Mouse (Mus musculus) kidney, postnatal 14 days (tissue): ENCODE results near the gene Arhgap10.

Source experiments
- DNase-seq: peaks from one replicate; pipeline ENCODE4 v3.0.0; 2022; ENCODE audit warnings: mixed read lengths

Arhgap10 gene

DNA sequence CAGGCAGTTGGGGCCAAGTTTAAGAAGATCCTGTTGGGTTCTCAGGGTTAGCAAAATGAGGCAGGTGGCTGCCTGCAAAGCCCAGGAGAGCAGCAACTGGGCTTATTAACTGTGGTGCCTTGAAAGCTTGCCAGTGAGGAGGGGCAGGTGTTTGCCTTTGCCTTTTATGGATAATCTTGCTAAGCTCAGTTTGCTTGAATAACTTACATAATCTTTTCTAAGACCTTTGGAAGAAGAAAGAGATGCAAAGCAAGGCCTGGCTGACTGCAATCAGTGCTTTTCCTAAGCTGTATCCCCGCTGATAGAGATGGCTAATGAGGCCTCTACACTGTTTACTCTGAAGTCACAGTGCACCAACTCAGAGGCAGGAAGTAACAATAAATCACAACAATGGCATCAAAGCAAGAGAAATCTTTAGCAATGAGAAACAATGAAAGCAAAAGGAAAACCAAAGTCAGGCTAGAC lies 249.8 kb downstream of the Arhgap10 start:
- peak; percentile 67 for DNase-seq

DNA sequence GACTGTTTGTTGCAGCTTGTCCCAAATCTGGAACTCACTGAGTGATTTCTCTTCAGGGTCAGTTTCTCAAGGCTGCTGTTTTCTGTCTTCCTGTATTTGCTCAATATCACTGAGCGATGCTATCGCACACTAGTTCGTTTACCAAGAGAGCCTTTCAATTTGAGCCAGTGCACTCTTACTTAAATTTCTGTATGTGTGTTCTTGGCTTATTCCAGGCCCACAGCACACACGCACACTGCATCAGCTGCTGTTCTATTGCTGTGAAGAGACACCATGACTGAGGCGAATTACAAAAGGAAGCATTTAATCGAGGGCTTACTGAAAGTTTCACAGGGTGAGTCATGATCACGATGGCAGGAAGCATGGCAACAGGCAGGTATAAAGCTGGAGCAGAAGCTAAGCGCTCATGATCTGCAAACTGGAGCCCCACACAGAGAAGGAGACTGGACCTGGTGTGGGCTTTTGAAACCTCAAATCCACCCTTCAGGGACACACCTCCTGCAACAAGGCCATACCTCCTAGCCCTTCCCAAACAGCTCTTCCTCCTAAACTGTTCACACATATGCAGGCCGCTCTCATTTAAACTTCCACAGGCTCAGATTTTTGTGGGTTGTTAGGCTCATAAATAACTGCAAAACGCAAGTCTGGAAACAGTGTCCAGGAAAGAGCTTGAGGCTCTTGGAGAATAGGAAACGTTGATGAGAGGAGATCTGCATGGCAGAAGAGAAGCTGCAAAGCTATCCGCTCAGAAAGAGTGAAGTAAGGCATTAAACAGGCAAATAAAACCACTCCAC lies 255.3 kb downstream of the Arhgap10 start:
- no peak for DNase-seq

DNA sequence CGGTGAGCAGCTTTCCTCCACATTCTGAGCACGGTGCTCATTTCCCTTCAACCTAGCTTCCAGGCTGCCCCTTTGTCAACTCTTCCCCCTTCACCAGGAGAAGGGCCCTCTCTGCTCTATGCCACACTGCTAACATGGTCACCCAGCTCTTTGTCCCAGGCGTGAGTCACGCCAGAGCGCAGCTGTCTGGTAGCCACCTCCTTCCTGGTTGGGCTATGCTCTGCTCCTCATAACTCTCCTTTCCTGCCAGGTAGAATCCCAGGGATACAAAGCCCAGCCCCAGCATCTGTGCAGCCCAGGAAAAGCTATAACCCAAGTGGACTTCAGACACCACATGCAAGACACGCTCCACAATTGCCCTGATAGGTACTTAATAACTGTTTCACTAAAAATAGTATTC lies 256.5 kb downstream of the Arhgap10 start:
- peak; percentile 11 for DNase-seq

DNA sequence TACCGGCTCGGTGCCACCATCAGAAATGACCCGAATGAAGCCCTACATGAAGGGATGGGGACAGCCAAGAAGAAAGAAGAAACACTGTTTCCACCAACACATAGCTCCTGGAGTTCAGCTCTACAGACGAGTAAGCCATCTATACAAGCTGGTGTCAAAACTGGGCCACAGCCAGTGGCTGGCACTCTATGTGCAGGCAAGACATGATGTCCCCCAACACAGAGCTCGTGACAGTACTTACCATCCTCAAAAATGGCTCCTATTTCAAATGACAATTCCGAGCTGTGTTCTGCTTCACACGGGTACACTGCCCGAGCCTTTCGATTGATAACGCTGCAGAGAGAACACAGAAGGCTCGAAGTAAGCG lies 260.7 kb downstream of the Arhgap10 start:
- no peak for DNase-seq

DNA sequence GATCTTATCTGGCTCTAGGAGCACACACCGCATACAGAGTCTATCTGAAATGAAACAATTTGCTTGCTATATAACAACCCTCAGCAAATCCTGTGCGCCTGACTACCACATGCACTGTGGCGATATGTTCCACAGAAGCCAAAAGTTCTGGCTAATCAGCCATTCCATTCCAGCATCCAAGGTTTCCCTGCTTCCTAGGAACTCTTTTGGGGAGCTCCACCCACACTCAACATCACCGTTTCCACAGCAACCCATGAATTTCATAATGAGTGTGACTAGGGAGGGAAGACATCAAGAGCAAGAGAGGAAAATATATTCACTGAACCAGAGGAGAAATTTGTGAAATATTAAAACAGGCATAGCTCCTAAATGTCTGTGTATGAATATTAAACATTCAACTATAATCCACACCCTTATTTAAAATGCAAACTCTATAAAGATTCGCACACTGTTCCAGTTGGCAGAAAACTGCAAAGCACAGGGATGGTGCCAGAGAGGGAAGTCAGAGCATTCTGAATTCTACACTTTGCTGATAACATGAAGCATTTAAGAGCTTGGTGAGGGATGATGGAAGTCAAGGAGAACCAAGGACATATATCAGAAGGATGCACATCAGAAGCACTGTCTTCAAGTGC lies 261.2 kb downstream of the Arhgap10 start:
- DNase-seq: no peak

DNA sequence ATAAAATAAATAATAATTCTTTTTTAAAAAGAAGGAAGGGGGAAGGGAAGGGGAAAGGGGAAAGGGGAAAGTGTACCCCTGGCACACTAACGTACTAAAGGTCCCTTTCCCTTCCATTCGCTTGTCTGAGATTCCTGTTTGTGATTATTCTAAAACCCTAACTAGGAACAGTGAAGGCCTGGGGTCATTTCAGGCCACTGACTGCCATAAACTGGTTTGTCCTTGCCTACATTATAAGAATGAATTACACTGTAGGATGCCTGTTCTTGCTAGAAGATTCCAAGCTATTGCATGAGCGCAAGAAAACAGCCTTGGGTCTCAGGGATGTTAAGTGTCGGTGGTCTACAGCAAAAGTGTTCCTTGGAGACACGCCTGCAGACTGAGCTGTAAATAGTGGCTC lies 263.3 kb downstream of the Arhgap10 start:
- DNase-seq: peak; percentile 45

DNA sequence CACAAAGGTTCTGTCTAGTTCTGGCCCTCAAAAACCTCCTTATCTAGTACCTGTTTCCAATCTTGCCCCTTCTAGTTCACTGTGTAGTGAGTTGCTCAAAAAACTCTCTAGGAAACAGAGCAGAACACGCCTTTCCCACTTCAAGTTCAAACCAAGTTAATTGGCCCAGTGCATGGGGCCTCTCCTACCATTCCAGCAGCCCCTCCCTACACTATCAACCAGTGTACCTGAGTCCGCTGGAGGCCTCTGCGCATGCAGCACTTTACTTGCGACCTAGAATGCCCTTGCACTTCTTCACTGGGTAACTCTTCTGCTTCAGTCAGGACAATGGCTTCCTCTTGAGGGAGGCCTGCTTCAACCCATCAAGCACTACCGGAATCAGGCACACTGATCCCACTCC lies 266.6 kb downstream of the Arhgap10 start:
- DNase-seq: no peak

DNA sequence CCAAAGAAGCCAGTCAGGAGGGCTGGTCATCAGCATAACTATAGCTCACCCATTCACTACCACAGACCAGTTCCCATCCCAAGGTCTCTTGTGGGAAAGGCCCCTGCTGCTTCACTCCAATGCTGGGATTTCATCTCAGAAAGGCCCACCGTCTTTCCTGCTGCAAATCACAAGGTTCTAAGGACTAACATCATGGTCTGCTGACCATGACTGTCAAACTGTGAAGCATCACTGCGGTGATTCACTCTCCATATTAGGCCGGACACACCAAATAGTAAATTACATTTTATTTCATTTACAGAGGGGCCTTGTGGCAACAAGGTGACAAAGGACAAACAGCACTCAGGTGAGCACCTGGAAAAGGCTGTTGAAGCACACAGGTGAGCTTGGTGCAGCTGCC lies 267.7 kb downstream of the Arhgap10 start:
- no peak for DNase-seq

DNA sequence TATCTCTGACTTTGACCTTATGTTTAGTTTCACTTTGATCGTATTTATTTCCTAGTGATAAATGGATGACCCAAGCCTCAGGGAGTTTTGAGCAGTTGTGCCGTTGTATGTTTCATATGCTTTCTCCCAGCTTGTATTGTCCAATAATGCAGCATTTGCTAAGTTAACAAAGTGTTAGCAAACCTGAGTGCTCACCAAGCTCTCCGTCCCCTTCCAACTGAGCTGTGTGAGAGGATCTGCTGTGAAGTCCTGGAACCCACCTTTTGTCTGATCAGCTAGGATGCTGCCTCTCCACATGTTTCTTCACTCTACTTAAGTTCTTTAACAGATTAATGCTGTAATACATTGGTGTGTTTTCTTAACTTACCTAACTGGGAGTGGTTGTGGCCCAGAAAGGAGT lies 276.4 kb downstream of the Arhgap10 start:
- no peak for DNase-seq

DNA sequence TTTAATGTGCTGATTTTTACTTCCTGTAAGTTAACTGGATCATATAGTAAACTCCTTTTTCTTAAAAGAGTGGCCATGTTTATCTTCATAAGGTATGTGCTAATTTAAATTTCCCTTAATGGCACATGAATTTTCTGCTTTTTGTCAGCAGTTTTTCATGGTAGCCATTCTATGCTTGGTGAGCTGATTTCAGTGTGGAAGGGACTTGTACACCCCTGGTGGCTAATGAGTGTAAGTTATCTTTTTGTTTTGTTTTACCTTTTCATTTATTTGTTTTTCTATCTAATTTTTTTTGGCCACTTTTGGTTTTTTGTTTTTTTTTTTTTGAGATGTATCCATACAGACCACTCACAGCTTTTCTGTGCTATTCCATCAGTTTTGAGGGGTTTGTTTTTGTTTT lies 278.3 kb downstream of the Arhgap10 start:
- DNase-seq: no peak

DNA sequence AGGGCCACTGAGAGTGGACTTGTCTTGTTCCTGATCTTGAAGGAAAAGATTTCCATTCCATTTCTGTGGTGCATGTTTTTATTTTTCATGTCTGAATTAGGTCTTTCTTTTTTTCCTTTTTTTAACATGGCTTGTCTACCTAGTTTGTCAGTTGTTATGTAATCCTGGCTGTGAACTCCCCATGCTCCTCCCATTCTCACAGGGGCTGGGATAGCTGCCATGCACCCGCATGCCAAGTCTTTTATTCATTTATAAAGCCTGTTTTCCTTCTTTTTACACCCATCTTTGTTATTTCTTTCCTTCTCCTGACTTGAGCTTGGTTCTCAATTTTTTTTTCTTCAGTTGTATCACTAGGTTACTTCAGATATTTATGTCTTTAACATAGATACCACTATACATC lies 281.1 kb downstream of the Arhgap10 start:
- peak; percentile 13 for DNase-seq

DNA sequence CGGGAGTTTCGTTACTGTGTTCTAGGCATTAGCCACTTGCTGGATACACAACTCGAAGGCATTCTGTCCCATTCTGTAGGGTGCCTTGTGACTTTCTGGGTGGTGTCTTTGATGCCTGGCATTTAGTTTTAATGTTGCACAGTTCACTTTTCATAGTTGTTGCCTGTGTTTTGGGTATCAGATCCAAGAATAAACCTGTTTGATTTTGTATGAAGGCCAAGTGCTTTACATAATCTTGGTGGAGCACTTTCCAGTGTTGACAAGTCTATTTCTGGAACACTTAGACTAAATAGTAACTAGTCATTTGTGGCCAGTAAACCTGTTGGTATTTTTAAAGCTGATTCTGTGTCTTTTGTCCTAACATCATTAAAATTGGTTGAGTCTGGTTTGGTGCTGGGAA lies 285.3 kb downstream of the Arhgap10 start:
- no peak for DNase-seq

DNA sequence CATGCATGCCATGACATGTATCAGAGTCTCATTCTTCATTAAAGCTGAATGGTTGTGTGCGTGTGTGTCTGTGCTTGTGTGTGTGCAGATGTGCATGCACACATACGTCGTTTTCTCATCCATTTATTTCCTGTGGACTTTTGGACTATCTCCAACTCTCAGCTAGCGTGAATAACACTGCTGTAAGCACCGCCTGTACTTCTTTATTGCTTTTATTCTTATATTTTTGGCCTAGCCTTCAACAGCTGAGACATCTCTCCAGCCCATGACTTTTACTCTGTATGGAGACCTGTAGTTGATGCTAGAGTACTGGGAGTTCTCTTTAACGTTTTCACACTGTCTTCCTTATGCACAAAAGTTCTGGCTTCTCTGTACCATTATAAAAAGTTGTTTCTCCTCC lies 285.9 kb downstream of the Arhgap10 start:
- no peak for DNase-seq

DNA sequence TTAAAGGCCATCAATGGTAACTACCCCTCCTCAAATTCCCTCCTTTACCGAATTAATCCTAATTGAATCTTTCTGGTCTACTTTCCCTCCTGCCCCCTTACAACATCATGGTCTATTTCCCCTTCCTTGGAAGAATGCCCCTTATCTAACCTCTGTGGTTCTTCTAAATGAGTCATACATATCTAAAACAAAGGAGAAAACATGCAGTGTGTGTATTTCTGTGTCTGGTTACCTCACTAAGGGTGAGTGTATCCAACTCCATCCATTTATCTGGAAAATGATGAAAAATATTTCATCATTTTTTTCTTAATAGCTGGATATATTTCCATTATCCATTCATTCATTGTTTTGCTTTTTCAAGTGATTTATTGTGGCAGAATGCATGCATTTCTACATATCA lies 286.5 kb downstream of the Arhgap10 start:
- DNase-seq: no peak

DNA sequence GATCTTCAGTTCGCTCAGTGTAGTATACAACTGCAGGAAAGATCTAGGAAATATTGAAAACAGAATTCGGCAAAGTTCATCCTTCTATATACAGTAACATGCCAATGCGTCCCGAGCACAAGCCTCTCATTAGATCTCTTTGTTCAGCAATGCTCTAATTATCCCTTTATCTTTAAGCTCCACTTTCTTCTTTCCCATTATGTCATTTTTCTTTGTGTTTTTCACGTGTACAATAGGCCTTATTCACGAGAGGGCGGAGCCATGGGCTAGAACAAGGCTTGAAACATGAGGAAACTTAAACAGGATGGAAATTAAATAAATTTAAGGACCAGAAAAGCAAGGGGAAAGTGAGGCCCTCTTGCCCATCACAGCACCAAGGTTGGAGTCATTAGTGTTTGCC lies 289.1 kb downstream of the Arhgap10 start:
- DNase-seq: no peak

DNA sequence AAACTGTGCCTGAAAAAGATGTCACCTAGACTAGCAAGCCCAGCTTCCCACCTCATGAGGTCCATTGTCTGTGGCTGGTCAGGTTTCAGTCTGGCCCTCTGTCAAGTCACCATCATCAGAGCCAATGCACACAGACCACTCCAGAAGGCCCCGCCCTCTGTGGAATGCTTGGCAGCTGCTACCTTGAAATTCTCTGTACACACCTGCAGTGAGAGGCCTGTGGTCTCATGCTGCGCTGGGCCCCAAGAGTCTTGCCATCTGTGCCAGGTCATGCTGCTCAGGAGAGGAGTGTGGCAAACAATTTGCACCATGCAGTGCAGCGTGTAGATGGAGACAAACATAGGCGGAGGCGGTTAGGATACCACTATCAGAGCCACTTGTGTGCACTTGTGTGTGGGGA lies 290.0 kb downstream of the Arhgap10 start:
- peak; percentile 13 for DNase-seq

DNA sequence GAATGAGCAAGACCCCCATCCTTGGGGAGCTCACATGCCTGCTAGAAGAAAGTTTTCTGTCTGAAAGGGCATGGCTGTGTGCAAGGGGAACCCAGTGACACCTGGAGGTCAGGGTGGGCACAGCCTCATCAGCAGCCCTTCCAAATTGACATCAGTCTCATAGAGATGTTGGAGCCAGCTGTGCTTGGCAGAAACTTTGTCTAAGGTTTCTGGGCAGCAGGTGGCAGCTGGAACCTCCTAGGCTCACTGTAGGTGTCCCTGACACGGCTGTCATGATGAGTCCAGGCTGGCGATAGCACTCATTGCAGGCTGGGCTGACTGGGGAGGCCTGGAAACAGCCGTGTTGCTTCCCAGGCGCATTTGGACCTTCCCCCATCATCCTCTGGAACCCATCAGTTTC lies 294.6 kb downstream of the Arhgap10 start:
- no peak for DNase-seq

DNA sequence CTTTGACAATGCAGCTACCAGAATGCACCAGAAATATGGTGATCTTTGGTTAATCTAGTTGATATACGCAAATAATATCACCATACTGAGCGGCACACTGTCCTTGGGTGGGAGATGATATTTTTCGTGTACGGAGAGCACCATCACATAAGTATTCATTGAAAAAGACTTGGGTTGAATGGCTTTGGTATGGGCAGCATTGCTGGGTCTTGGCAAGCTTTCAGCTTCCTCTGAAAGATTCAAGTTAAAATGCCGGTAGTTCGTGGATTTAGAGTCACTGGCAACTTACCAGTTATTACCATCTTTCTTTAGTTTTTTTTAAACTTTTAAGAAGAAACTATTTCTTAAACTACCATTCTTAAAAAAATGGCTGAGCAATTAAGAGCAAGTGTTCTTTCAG lies 302.6 kb downstream of the Arhgap10 start:
- DNase-seq: no peak

DNA sequence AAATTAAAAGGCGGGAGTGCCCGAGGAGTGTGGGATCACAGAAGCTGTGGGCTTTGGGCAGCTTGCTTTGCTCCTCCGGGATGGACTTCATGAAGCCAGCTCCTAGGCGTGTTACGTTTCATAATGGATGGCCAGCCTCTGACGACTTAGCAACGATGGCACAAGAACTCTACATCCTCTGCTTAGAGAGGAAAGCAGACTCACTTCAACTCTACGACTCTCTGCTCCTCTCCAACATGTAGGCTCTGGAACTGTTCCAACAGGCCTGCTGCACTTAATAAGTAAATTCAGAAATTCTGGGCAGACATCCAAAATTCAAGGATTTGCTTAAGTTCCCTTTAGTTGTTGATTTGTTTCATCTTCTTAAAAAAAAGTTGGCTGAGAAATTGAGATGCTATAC lies 303.1 kb downstream of the Arhgap10 start:
- DNase-seq: peak; percentile 38

DNA sequence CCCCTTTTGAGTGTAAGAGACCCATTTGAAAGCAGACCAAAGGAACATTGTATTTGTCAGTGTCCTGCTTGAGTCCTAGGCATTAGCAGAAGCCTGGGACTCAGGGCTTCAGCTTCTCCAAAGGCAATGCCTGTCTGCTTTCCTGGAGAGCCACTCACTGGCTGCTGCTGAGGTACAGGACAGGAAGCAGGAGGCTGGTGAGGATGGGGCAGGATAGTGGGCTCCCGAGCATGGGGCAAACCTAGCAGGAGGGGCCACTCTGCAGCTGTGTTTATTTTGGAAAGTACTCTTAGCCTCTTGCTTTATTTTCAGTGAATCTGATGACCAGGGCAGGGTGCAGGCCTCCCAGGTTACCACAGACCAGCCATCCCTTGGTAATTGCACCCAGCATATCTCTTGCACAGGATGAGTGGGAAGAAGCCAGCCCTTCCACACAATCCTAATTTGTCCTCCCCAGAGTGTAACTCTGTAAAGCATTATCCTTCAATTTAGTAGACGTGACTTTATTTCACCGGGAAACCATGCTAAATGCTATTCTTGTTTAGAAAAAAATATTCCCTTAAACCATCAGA lies 303.8 kb downstream of the Arhgap10 start:
- no peak for DNase-seq

DNA sequence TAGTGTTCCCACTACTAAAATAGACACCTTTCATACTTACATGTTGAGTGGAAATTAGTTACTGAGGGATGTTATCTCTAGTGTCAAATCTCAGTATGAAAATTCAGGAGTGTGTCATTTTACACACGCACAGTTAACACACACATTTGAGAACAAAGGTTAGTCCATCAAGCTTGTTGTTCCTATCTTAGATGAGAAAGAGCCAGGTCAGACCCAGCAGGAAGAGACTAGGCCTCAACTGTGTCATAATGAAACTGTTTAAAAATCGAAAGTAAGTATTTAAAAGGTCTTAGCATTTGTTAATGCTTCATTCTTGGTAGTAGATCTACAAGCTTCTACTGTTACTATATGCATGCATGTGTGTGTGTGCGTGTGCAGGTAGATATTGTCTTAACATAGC lies 308.5 kb downstream of the Arhgap10 start:
- no peak for DNase-seq
